Mouse (Mus musculus): ENCODE data around the gene Zfp62. TPM values are rescaled to one million over a fixed set of nuclear protein-coding genes. Genes with fewer than 3 reads are reported as not detected.

The Zfp62 gene
- total and polyA plus RNA-seq, 2 experiments from 2014 or later = 7.4 to 20.4 TPM

DNA sequence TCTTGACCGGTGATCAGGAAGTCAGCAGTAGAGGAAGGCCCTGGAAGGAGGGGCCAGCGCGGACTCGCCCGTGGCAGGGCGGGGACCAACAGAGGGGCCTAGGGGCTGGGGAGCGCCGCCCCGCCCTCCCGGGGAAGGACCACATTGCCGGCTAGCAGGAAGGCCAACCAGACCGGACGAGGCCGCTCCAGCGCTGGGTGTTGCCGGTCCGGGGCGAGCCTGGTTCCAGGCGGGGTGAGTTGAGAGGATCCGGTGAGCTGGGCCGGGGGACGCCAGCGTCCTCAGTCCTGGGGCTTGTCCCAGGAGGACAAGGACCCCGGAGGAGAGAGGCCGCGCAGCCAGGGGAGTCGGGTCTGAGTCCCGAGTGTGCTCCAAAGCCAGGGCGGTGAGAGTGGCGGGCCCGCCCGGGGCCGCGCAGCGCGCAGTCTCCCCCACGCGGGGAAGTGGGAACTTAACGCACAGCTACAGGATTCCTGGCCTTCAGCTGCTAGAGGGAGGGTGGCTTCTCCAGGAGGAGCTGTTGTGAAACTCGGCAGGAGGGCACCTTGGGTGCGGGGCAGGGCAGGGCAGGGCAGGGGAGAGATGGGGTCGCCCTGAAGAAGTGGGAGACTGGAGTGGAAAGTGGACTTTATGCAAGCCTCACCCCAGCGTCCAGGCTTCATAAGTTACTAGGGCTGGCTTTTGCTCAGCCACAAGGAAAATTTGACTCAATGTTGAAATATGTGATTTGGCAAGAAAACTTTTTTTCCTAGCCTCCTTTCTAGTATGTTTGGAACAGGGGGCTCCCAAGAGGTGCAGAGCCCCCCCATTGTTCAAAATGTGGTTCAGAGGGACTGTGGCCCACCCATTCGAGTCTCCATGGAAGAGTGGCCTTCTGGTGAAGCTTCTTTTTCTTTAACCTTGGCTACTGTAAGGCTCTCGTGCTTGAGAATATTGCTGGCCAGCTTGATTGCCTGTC, 47.6 kb downstream of the Zfp62 start:
- peak overlapping the region; percentile 90 for H3K9ac ChIP-seq (replicated peaks; ENCODE audit: low read depth, low read length)

GRCm38 (mm10) chr11:49251380-49251761, 48.3 kb downstream of the Zfp62 start:
- Histone ChIP-seq H3K27me3 (ENCODE audit: control insufficient read depth, insufficient read depth, low read length) (no peaks in the 10 kb centered on the region), H3K4me3 (ENCODE audit: low read depth, low read length) (peak overlapping the region; percentile 81), H3K27ac (ENCODE audit: low read depth) (peak overlapping the region; percentile 97), H3K9me3 (replicated peaks; ENCODE audit: control insufficient read depth, low read length) (no peaks in the 10 kb centered on the region), H3K4me1 (ENCODE audit: control insufficient read depth, insufficient read depth) (peaks cover 52% of the 10 kb centered on the region), H3K36me3 (replicated peaks; ENCODE audit: control insufficient read depth, insufficient read depth, low read length) (peaks cover 37% of the 10 kb centered on the region), H3K4me2 (ENCODE audit: low read depth, low read length) (peak overlapping the region; percentile 83), H3K9ac (replicated peaks; ENCODE audit: low read depth, low read length) (peak overlapping the region; percentile 90)
- no peak for DNase-seq (ENCODE audit: low spot score)
- WGBS = 55% methylated on average over 7 of the region's 7 CpGs
- TF ChIP-seq CTCF (IDR thresholded peaks at IDR 0.05; ENCODE audit: low read depth) (no peak), EP300 (IDR thresholded peaks at IDR 0.05; ENCODE audit: low read depth) (no peak)
- no peak for ATAC-seq (ENCODE audit: insufficient read depth, low read depth)

More for the DNA sequence above, 47.6 kb downstream of the Zfp62 start:
- peak; percentile 85 for DNase-seq (ENCODE audit: low spot score)
- TF ChIP-seq CTCF (IDR thresholded peaks at IDR 0.05; ENCODE audit: low read depth) (peak; percentile 23), EP300 (IDR thresholded peaks at IDR 0.05; ENCODE audit: low read depth) (no peak)
- peaks cover 57% of the 10 kb centered on the region for H3K4me1 ChIP-seq (ENCODE audit: control insufficient read depth, insufficient read depth)
- WGBS = 1% methylated on average over 44 of the region's 45 CpGs
- peak; percentile 95 for ATAC-seq (ENCODE audit: insufficient read depth, low read depth)
- H3K4me2 ChIP-seq (ENCODE audit: low read depth, low read length) = peak overlapping the region; percentile 83
- H3K27me3 ChIP-seq (ENCODE audit: control insufficient read depth, insufficient read depth, low read length) = no peaks in the 10 kb centered on the region
- peak overlapping the region; percentile 81 for H3K4me3 ChIP-seq (ENCODE audit: low read depth, low read length)
- H3K9me3 ChIP-seq (replicated peaks; ENCODE audit: control insufficient read depth, low read length) = no peaks in the 10 kb centered on the region
- peaks cover 37% of the 10 kb centered on the region for H3K36me3 ChIP-seq (replicated peaks; ENCODE audit: control insufficient read depth, insufficient read depth, low read length)
- H3K27ac ChIP-seq (ENCODE audit: low read depth) = peak overlapping the region; percentile 97

- Histone ChIP-seq H3K4me1 (ENCODE audit: control insufficient read depth, insufficient read depth) (peaks cover 47% of the 10 kb centered on the region), H3K4me2 (ENCODE audit: low read depth, low read length) (peak overlapping the region; percentile 83), H3K27me3 (ENCODE audit: control insufficient read depth, insufficient read depth, low read length) (no peaks in the 10 kb centered on the region), H3K27ac (ENCODE audit: low read depth) (no peak overlapping the region), H3K9ac (replicated peaks; ENCODE audit: low read depth, low read length) (0 out of 2 replicates have a peak overlapping the region, but pooled peaks have one; percentile 11), H3K4me3 (ENCODE audit: low read depth, low read length) (peak overlapping the region; percentile 81), H3K9me3 (replicated peaks; ENCODE audit: control insufficient read depth, low read length) (no peaks in the 10 kb centered on the region), H3K36me3 (replicated peaks; ENCODE audit: control insufficient read depth, insufficient read depth, low read length) (peaks cover 40% of the 10 kb centered on the region)
- DNase-seq (ENCODE audit: low spot score) (no peak), ATAC-seq (ENCODE audit: insufficient read depth, low read depth) (no peak)
- TF ChIP-seq CTCF (IDR thresholded peaks at IDR 0.05; ENCODE audit: low read depth) = no peak
- TF ChIP-seq EP300 (IDR thresholded peaks at IDR 0.05; ENCODE audit: low read depth) = no peak
- WGBS = 64% methylated on average over 5 of the region's 5 CpGs
These were observed 49.0 kb downstream of the Zfp62 start for GRCm38 (mm10) chr11:49252048-49252447.

- TF ChIP-seq CTCF (IDR thresholded peaks at IDR 0.05; ENCODE audit: low read depth) (no peak), EP300 (IDR thresholded peaks at IDR 0.05; ENCODE audit: low read depth) (no peak)
- H3K9ac ChIP-seq (replicated peaks; ENCODE audit: low read depth, low read length) = no peak overlapping the region
- no peak for DNase-seq (ENCODE audit: low spot score)
- H3K27ac ChIP-seq (ENCODE audit: low read depth) = no peak overlapping the region
- H3K36me3 ChIP-seq (replicated peaks; ENCODE audit: control insufficient read depth, insufficient read depth, low read length) = peaks cover 47% of the 10 kb centered on the region
- no peak for ATAC-seq (ENCODE audit: insufficient read depth, low read depth)
- no peaks in the 10 kb centered on the region for H3K27me3 ChIP-seq (ENCODE audit: control insufficient read depth, insufficient read depth, low read length)
- H3K4me1 ChIP-seq (ENCODE audit: control insufficient read depth, insufficient read depth) = peaks cover 37% of the 10 kb centered on the region
- no peaks in the 10 kb centered on the region for H3K9me3 ChIP-seq (replicated peaks; ENCODE audit: control insufficient read depth, low read length)
- H3K4me2 ChIP-seq (ENCODE audit: low read depth, low read length) = peak overlapping the region; percentile 83
- 0 out of 2 replicates have a peak overlapping the region, but pooled peaks have one; percentile 10 for H3K4me3 ChIP-seq (ENCODE audit: low read depth, low read length)
- 72% methylated on average over 6 of the region's 6 CpGs for WGBS
These were observed 49.9 kb downstream of the Zfp62 start for GRCm38 (mm10) chr11:49253035-49253434.

DNA sequence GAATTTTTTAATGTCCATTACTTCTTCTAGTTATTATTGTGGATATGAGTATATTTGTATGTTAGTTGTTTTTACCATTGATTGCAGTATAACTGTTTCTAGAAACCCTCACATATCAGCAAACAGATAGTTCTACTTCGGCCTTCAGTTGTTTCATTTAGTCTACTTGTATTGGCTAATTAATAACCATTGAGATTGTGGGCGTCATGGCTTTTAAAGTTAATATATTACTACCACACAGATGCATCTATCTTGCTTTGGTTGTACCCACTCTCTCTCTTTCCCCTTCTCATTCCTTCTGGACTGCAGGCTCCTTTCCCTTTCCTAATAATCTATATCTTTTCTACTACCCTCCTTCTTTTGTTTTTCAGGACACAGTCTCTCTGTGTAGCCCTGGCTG, 56.2 kb downstream of the Zfp62 start:
- peaks cover 70% of the 10 kb centered on the region for H3K36me3 ChIP-seq (replicated peaks; ENCODE audit: control insufficient read depth, insufficient read depth, low read length)
- H3K27ac ChIP-seq (ENCODE audit: low read depth) = no peak overlapping the region
- WGBS = 86% methylated on average over 2 of the region's 2 CpGs

More for the DNA sequence above, 56.2 kb downstream of the Zfp62 start:
- DNase-seq (ENCODE audit: low spot score) (no peak), ATAC-seq (ENCODE audit: insufficient read depth, low read depth) (no peak)
- Histone ChIP-seq H3K27me3 (ENCODE audit: control insufficient read depth, insufficient read depth, low read length) (no peaks in the 10 kb centered on the region), H3K4me1 (ENCODE audit: control insufficient read depth, insufficient read depth) (peaks cover 12% of the 10 kb centered on the region), H3K4me3 (ENCODE audit: low read depth, low read length) (no peak overlapping the region), H3K4me2 (ENCODE audit: low read depth, low read length) (no peak overlapping the region), H3K9ac (replicated peaks; ENCODE audit: low read depth, low read length) (no peak overlapping the region), H3K9me3 (replicated peaks; ENCODE audit: control insufficient read depth, low read length) (no peaks in the 10 kb centered on the region)
- TF ChIP-seq CTCF (IDR thresholded peaks at IDR 0.05; ENCODE audit: low read depth) (no peak), EP300 (IDR thresholded peaks at IDR 0.05; ENCODE audit: low read depth) (no peak)

Data from heart, postnatal 0 days (tissue).